ENCODE assay signal across 8 mouse cellular contexts in genomic region chr9:100641391-100642085, GRCm38 (mm10). TPM values are rescaled to one million over a fixed set of nuclear protein-coding genes. Genes with fewer than 3 reads are reported as not detected.
DNase-seq lines count a peak whose midpoint lies in the region; ATAC-seq lines count a peak whose summit lies in the region.

No protein-coding gene starts in this region.

- WGBS in heart, embryonic 11.5 days (ENCODE audit: insufficient replicate concordance), result 59% methylated on average over 6 of the region's 6 CpGs
- WGBS in forebrain, embryonic 15.5 days, result 19% methylated on average over 6 of the region's 6 CpGs
- WGBS in macrophage (ENCODE audit: missing documents), result 93% methylated on average over 6 of the region's 6 CpGs

- no peaks in the 10 kb centered on the region for H3K9me3 ChIP-seq in heart, embryonic 11.5 days (replicated peaks; ENCODE audit: control insufficient read depth, low read length)
- H3K9me3 ChIP-seq in forebrain, embryonic 15.5 days, result no peaks in the 10 kb centered on the region

- H3K79me2 ChIP-seq in macrophage (ENCODE audit: inconsistent target), result peaks cover 24% of the 10 kb centered on the region

- no peak for ATAC-seq in heart, embryonic 11.5 days (replicated peaks; ENCODE audit: insufficient number of reproducible peaks, low FRiP score, low TSS enrichment)
- no peak for ATAC-seq in forebrain, embryonic 15.5 days (replicated peaks)

- no peaks in the 10 kb centered on the region for H3K27me3 ChIP-seq in heart, embryonic 11.5 days (ENCODE audit: control insufficient read depth, insufficient read depth, low read length)
- H3K27me3 ChIP-seq in forebrain, embryonic 15.5 days, result no peaks in the 10 kb centered on the region

- peak overlapping the region; percentile 63 for H3K4me3 ChIP-seq in heart, embryonic 11.5 days (ENCODE audit: low read depth, low read length)
- peak overlapping the region; percentile 96; the same call in 1 of the 2 replicates for H3K4me3 ChIP-seq in forebrain, embryonic 15.5 days
- H3K4me3 ChIP-seq in macrophage (ENCODE audit: inconsistent target), result peak overlapping the region; percentile 55

- H3K4me1 ChIP-seq in heart, embryonic 11.5 days (ENCODE audit: control insufficient read depth, insufficient read depth, low read length), result peaks cover 5% of the 10 kb centered on the region
- H3K4me1 ChIP-seq in forebrain, embryonic 15.5 days, result peaks cover 31% of the 10 kb centered on the region

- DNase-seq in heart, postnatal 36 days, result no peak
- DNase-seq in ES-CJ7 (ENCODE audit: low read depth, low spot score), result peak; percentile 41
- no peak for DNase-seq in layer of hippocampus, adult 9-10 months (ENCODE audit: low spot score)
- no peak for DNase-seq in thymus, postnatal 10 days (ENCODE audit: low spot score in 2 of 2)
- no peak for DNase-seq in adrenal gland, postnatal 4 days (ENCODE audit: low spot score in 2 of 2)

- intact Hi-C loops in heart, postnatal 36 days (cut with DNase I), result loop anchor here (1.0 to 10.0 kb wide), 5 partner anchors 71 to 513 kb away; partner anchors contain the start of genes Msl2 and Slc35g2

- peak overlapping the region; percentile 81 for H3K4me2 ChIP-seq in heart, embryonic 11.5 days
- H3K4me2 ChIP-seq in forebrain, embryonic 15.5 days (replicated peaks), result peak overlapping the region; percentile 86

- H3K27ac ChIP-seq in heart, embryonic 11.5 days (ENCODE audit: low read depth, low read length), result peak overlapping the region; percentile 99
- peak overlapping the region; percentile 99 for H3K27ac ChIP-seq in forebrain, embryonic 15.5 days (replicated peaks)
- H3K27ac ChIP-seq in macrophage, result peak overlapping the region; percentile 87

- H3K9ac ChIP-seq in heart, embryonic 11.5 days (ENCODE audit: low read depth, low read length), result peak overlapping the region; percentile 68; the same call in 1 of the 2 replicates
- peak overlapping the region; percentile 75; the same call in 1 of the 2 replicates for H3K9ac ChIP-seq in forebrain, embryonic 15.5 days (replicated peaks)

- H3K36me3 ChIP-seq in heart, embryonic 11.5 days (ENCODE audit: control insufficient read depth, insufficient read depth, low read length), result no peaks in the 10 kb centered on the region
- no peaks in the 10 kb centered on the region for H3K36me3 ChIP-seq in forebrain, embryonic 15.5 days
- no peaks in the 10 kb centered on the region for H3K36me3 ChIP-seq in macrophage (ENCODE audit: inconsistent target)

RNA-seq across cellular contexts. Expression of gene Stag1, which starts 43.9 kb away (rescaled TPM):
- 29.7 and 35.6 TPM in 2 replicates for polyA plus RNA-seq in heart, embryonic 11.5 days (2014; fragmentation: Nextera tagmentation; extraction: Ambion mirVana)
- total RNA-seq in heart, postnatal 36 days (2021), result 10 to 100 TPM; 26.2 to 26.5 TPM
- 36.0 and 42.1 TPM in 2 replicates for polyA plus RNA-seq in forebrain, embryonic 15.5 days (2015; fragmentation: Nextera tagmentation; extraction: Ambion mirVana)
- total RNA-seq in macrophage (2018; cell fraction: chromatin; rRNA removed), result 100 to 1,000 TPM; 199 to 302 (median 234) TPM
- 10 to 100 TPM; 23.5 to 39.2 (median 30.4) TPM for total RNA-seq in macrophage (2018; cell fraction: cytosol; rRNA removed)
- total RNA-seq in macrophage (2018; cell fraction: nucleus; rRNA removed), result 100 to 1,000 TPM in 13 of 26 experiments, 10 to 100 TPM in 13; 66.3 to 233 (median 108) TPM
- polyA plus RNA-seq in macrophage (2018), result 18.0 to 41.6 TPM (median 28.5 TPM) in 3 replicates
- 10 to 100 TPM; 56.9 to 57.5 TPM for total RNA-seq in adrenal gland, postnatal 4 days (2021)
